ENCODE assay signal across 9 mouse cellular contexts in genomic region chr1:118825467-118826219, GRCm38 (mm10).
DNase-seq lines count a peak whose midpoint lies in the region; ATAC-seq lines count a peak whose summit lies in the region.
"Had no signal": no experiment of that assay in that cellular context is flagged by ENCODE, and none has a peak within 500 bp of the region (broad histone marks: within the 10 kb centered on the region; RNA-seq: fewer than 3 reads in every experiment).

No protein-coding gene starts in this region.

- H3K4me1 ChIP-seq in intestine, embryonic 14.5 days (replicated peaks; ENCODE audit: control insufficient read depth, insufficient read depth, low read length) = 0 out of 2 replicates have a peak, but pooled peaks cover 5% of the 10 kb centered on the region

- peak; percentile 51; the same call in 1 of the 2 replicates for ATAC-seq in intestine, embryonic 14.5 days (replicated peaks; ENCODE audit: low FRiP score, low TSS enrichment, low read depth)
- ATAC-seq in erythroid progenitor cell, adult 5-6 weeks (replicated peaks; ENCODE audit: low FRiP score, poor library complexity, severe bottlenecking) = no peak

- no peak overlapping the region for H3K9ac ChIP-seq in intestine, embryonic 14.5 days (ENCODE audit: low read length)

- intact Hi-C loops in heart, postnatal 25 days (cut with DNase I) = no loop called here

- no peaks in the 10 kb centered on the region for H3K36me3 ChIP-seq in intestine, embryonic 14.5 days (ENCODE audit: control insufficient read depth, insufficient read depth, low read length)
- H3K36me3 ChIP-seq: G1E had no signal

- H3K4me2 ChIP-seq in intestine, embryonic 14.5 days (ENCODE audit: low read length) = peak overlapping the region; percentile 41

- 0 out of 2 replicates have a peak overlapping the region, but pooled peaks have one; percentile 0 for H3K4me3 ChIP-seq in intestine, embryonic 14.5 days (ENCODE audit: low read depth, low read length)

- no peak overlapping the region for H3K27ac ChIP-seq in intestine, embryonic 14.5 days (ENCODE audit: low read depth)

- H3K9me3 ChIP-seq in intestine, embryonic 14.5 days (ENCODE audit: control insufficient read depth, low read length) = no peaks in the 10 kb centered on the region

- DNase-seq in heart, adult 18-20 months = peak; percentile 14 to 19
- DNase-seq in heart, postnatal 25 days (ENCODE audit: low spot score) = no peak
- peak; percentile 11 to 17 for DNase-seq in urinary bladder, adult 18-20 months (ENCODE audit: low spot score in 2 of 2)
- no peak for DNase-seq in urinary bladder, postnatal 10 days (ENCODE audit: low spot score)
- peak; percentile 63 for DNase-seq in intestine, embryonic 14.5 days (ENCODE audit: low spot score)
- peak; percentile 14 to 25 for DNase-seq in right cerebral cortex, postnatal 36 days (ENCODE audit: low spot score in 2 of 2)
- DNase-seq in cerebellum, adult 11-12 months = no peak

- WGBS in intestine, embryonic 14.5 days = 25% methylated on average over 31 of the region's 31 CpGs

- H3K27me3 ChIP-seq in intestine, embryonic 14.5 days (replicated peaks; ENCODE audit: control insufficient read depth, insufficient read depth, low read length) = 0 out of 2 replicates have a peak, but pooled peaks cover 6% of the 10 kb centered on the region

Comparison
In these comparisons a context has a peak if more than half of its experiments do, and no peak if none do; other contexts are left out.
1. DNase-seq: peak in heart, adult 18-20 months (2 of 2), urinary bladder, adult 18-20 months (2 of 2), intestine, embryonic 14.5 days (single experiment) and right cerebral cortex, postnatal 36 days (2 of 2); none in heart, postnatal 25 days (single experiment), urinary bladder, postnatal 10 days (single experiment) and cerebellum, adult 11-12 months (single experiment).